Mouse (Mus musculus) neural tube, embryonic 13.5 days (tissue): Measurements from ENCODE around the gene Nudt22. TPM values are rescaled to one million over a fixed set of nuclear protein-coding genes. Genes with fewer than 3 reads are reported as not detected.

ENCODE experiments used
- ATAC-seq: fragments of 200-750 bp; cut with Nextera tagmentation; 2 replicates; pipeline ENCODE4 v1.8.0; 2017; ENCODE audit warnings: low read depth, mild to moderate bottlenecking, moderate TSS enrichment, moderate library complexity
- H3K27ac ChIP-seq: fragments of 300-500 bp; sonication (generic); replicated peaks from 2 replicates; pipeline ENCODE4 v1.5.1; 2015; ENCODE audit warnings: moderate library complexity, mild to moderate bottlenecking, inconsistent platforms
- H3K27me3 ChIP-seq: fragments of 300-500 bp; sonication (generic); 2 replicates; pipeline ENCODE4 v1.6.1; 2015; ENCODE audit warnings: mild to moderate bottlenecking, inconsistent platforms
- H3K36me3 ChIP-seq: fragments of 300-500 bp; sonication (generic); 2 replicates; pipeline ENCODE4 v1.6.1; 2015; ENCODE audit warnings: mild to moderate bottlenecking, inconsistent platforms
- H3K4me1 ChIP-seq: fragments of 300-500 bp; sonication (generic); replicated peaks from 2 replicates; pipeline ENCODE4 v1.6.1; 2015; ENCODE audit warnings: inconsistent platforms
- H3K4me2 ChIP-seq: fragments of 300-500 bp; sonication (generic); 2 replicates; pipeline ENCODE4 v1.6.1; 2015; ENCODE audit warnings: inconsistent platforms, mild to moderate bottlenecking, moderate library complexity
- H3K4me3 ChIP-seq: fragments of 300-500 bp; sonication (generic); 2 replicates; pipeline ENCODE4 v1.5.1; 2015; ENCODE audit warnings: mild to moderate bottlenecking, inconsistent platforms
- H3K9ac ChIP-seq: fragments of 300-500 bp; sonication (generic); 2 replicates; pipeline ENCODE4 v1.6.1; 2015; ENCODE audit warnings: moderate library complexity, mild to moderate bottlenecking, inconsistent platforms
- H3K9me3 ChIP-seq: fragments of 300-500 bp; sonication (generic); 2 replicates; pipeline ENCODE4 v1.6.1; 2016; ENCODE audit warnings: inconsistent platforms
- WGBS: fragments of 180-500 bp; shearing (Covaris S2); methylation state at CpG from one replicate; pipeline ENCODE4 v1.1.7; 2015; 5-methylcytosine and 5-hydroxymethylcytosine counted together
- polyA plus RNA-seq: library from polyadenylated mRNA; unstranded; fragments of >200 nt; fragmentation: Nextera tagmentation; extraction: Ambion mirVana; gene quantifications from 2 replicates; pipeline ENCODE4 v1.2.1, GENCODE M21; 2015

Gene Nudt22
- polyA plus RNA-seq: 22.6 and 25.8 TPM in 2 replicates

DNA sequence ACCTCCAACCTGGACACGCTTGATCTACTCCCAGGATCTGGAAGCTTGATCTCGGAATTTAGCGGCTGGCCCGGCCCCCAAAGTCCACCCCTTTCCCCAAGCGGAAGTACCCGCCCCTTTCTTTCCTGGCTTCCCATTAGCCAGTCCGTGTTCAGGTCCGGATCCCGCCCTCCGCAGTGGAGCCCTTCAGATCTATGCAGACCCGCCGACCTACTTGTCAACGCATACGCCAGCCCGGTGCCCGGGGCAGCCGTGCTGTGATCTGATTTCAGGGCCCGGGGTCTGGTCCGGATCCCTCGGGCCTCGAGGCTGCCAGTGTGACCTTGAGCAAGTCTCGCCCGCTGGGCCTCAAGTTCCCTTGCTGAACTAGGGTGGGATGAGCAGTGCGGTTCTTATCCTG, at the start of gene Nudt22, which contains the start of gene Trpt1:
Gene Nudt22, minus strand, starts transcription at position 112 of the 400 bp plus-strand sequence.
Gene Trpt1, plus strand, starts transcription at position 126 of the 400 bp plus-strand sequence.
- peaks cover 25% of the 10 kb centered on the region for H3K36me3 ChIP-seq
- H3K27ac ChIP-seq: peak within 1 kb of the TSS; percentile 76
- under 1% methylated on average over 24 of the region's 24 CpGs for WGBS
- H3K27me3 ChIP-seq: no peaks in the 10 kb centered on the region
- peak within 1 kb of the TSS; percentile 69 for H3K4me3 ChIP-seq
- H3K4me1 ChIP-seq: peaks cover 52% of the 10 kb centered on the region
- H3K9ac ChIP-seq: peak within 1 kb of the TSS; percentile 82
- H3K9me3 ChIP-seq: no peaks in the 10 kb centered on the region
- ATAC-seq: peak; percentile 72
- peak within 1 kb of the TSS; percentile 79 for H3K4me2 ChIP-seq

DNA sequence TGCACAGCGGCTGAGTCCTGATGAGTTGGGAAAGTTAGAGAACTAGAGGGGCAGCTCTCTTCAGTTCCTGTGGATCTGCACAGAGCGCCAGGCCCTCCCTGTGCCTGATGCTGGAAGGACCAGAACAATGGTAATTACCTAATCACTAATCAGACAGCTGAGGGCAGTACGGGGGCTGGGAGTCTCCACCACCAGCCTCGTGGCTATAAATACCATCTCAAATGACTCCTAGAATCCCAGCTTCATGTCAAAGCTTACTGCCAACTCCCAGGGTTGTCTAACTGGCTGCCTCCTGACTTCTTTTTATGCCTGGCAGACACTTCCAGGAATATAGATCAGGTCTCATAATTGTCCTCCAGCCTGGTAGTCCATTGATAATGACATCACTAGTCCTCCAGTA, 48.8 kb upstream of the Nudt22 start:
- H3K4me1 ChIP-seq: peaks cover 6% of the 10 kb centered on the region
- ATAC-seq: no peak
- H3K27me3 ChIP-seq: no peaks in the 10 kb centered on the region
- 21% methylated on average over 4 of the region's 4 CpGs for WGBS
- H3K27ac ChIP-seq: no peak overlapping the region
- H3K9me3 ChIP-seq: no peaks in the 10 kb centered on the region
- no peak overlapping the region for H3K4me3 ChIP-seq
- no peak overlapping the region for H3K9ac ChIP-seq
- no peak overlapping the region for H3K4me2 ChIP-seq
- H3K36me3 ChIP-seq: no peaks in the 10 kb centered on the region

DNA sequence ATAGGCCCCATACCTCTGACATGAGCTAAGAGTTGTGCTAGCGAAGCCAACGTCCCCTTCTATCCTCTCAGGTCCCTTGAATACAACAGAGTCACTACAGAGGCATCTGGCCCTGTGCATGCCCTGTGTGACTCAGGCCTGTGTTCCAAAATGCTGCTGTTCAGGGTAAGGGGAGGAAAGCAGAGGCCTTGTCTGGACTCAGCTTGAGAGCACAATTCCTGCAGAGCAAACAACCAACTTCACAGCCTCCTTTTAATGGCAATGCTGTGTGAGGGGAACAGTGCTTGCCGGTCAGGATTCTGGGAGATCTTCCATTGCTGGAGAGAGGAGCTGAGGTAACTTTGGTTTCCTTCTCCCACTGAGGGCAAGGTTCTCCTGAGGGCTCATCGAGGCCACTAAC, 48.4 kb upstream of the Nudt22 start:
- Histone ChIP-seq H3K4me3 (no peak overlapping the region), H3K4me1 (peaks cover 6% of the 10 kb centered on the region), H3K9me3 (no peaks in the 10 kb centered on the region), H3K9ac (no peak overlapping the region), H3K27ac (no peak overlapping the region), H3K27me3 (no peaks in the 10 kb centered on the region), H3K4me2 (no peak overlapping the region), H3K36me3 (no peaks in the 10 kb centered on the region)
- WGBS: 41% methylated on average over 4 of the region's 4 CpGs
- no peak for ATAC-seq

DNA sequence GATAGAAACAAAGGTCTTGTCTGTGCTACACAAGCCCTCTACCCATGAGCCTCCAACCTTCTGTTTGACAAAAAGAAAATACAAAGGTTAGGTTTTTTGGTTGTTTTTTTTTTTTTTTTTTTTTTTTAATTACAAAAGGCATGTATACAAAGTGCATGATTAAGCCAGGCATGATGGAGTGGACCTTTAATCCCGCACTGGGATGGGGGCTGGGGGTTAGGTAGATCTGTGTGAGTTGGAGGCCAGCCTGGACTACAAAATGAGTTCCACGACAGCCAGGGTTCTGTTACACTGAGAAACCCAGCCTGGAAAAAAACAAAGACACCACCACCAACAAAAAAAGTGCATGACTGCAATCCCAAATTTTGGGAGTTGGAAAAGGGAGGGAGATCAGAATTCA, 45.3 kb upstream of the Nudt22 start:
- peak overlapping the region; percentile 75 for H3K4me2 ChIP-seq
- H3K27me3 ChIP-seq: no peaks in the 10 kb centered on the region
- 97% methylated on average over 2 of the region's 2 CpGs for WGBS
- H3K9ac ChIP-seq: no peak overlapping the region
- no peaks in the 10 kb centered on the region for H3K36me3 ChIP-seq
- H3K4me1 ChIP-seq: peaks cover 36% of the 10 kb centered on the region
- H3K9me3 ChIP-seq: no peaks in the 10 kb centered on the region
- ATAC-seq: no peak
- 0 out of 2 replicates have a peak overlapping the region, but pooled peaks have one; percentile 95 for H3K27ac ChIP-seq
- H3K4me3 ChIP-seq: no peak overlapping the region

DNA sequence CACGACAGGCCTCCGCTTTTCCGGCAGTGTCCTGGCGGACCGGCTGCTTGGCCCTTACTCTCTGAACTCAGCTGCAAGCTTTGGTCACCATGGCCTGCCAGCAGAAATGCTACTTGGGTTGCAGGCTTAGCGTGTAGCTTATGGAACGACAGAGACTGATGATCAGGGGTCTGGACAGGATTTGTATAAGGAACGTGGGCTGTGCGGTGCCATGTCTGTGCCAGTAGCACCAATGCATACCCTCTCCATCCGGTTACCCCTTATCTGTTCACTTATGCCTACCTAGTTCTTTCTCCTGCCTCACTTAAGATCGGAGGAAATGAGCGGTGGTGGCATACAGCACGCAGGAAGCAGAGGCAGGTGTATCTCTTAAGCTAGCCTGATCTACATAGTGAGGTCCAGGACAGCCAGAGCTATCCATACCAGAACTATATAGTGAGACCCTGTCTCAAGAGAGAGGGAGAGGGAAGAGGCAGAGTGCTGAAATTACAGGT, 44.8 kb upstream of the Nudt22 start:
- no peaks in the 10 kb centered on the region for H3K9me3 ChIP-seq
- peak overlapping the region; percentile 95 for H3K27ac ChIP-seq
- 0 out of 2 replicates have a peak, but pooled peaks cover 1% of the 10 kb centered on the region for H3K36me3 ChIP-seq
- 29% methylated on average over 13 of the region's 13 CpGs for WGBS
- H3K9ac ChIP-seq: peak overlapping the region; percentile 82
- H3K4me3 ChIP-seq: peak overlapping the region; percentile 47
- H3K27me3 ChIP-seq: no peaks in the 10 kb centered on the region
- peak overlapping the region; percentile 75 for H3K4me2 ChIP-seq
- ATAC-seq: peak; percentile 2
- peaks cover 36% of the 10 kb centered on the region for H3K4me1 ChIP-seq

DNA sequence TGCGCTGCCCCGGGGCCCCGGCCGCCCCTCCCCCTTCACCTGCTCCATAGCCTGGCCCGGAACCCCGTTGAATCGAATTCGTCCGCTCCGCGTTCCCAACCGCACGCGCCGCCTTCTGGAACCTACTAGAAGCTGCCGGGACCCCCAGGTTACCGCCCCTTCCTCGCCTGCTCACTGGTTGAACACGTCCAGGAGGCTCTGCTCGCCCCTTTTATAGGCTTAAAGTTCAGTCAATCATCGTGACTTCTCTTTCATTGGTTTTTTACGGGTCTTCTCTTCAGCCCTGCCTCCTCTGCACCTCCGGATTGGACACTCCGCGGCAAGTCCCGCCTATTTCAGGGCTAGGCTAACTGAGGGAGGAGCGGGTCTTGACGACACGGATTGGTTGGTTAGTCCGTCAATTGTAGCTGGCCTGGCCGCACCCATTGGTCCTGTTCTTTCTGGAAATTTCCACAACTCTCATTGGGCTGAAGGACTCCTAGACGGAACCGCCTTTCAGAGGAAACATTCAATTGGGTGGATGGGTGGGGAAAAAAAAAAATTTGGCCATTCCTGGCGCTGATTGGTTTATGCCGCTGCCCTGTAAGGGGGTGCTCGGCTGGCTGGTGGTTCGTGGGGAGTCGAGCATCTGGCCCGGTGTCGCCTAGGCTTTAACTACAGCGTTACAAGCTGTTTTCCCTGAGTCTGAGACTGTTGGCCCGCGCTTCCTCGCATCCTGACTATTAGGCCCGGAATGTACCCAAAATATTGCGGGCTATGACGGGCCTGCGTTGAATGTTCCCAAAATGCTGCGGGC, 44.1 kb upstream of the Nudt22 start, which contains the start of gene Stip1:
Gene Stip1, minus strand, starts transcription at position 127 of the 796 bp plus-strand sequence.
- WGBS: under 1% methylated on average over 49 of the region's 49 CpGs
- Histone ChIP-seq H3K27ac (peak within 1 kb of the TSS; percentile 95), H3K9me3 (no peaks in the 10 kb centered on the region), H3K27me3 (no peaks in the 10 kb centered on the region), H3K4me3 (peak within 1 kb of the TSS; percentile 79), H3K4me1 (peaks cover 36% of the 10 kb centered on the region), H3K36me3 (peaks cover 8% of the 10 kb centered on the region), H3K9ac (peak within 1 kb of the TSS; percentile 95), H3K4me2 (peak within 1 kb of the TSS; percentile 77)
- ATAC-seq: peak; percentile 99

DNA sequence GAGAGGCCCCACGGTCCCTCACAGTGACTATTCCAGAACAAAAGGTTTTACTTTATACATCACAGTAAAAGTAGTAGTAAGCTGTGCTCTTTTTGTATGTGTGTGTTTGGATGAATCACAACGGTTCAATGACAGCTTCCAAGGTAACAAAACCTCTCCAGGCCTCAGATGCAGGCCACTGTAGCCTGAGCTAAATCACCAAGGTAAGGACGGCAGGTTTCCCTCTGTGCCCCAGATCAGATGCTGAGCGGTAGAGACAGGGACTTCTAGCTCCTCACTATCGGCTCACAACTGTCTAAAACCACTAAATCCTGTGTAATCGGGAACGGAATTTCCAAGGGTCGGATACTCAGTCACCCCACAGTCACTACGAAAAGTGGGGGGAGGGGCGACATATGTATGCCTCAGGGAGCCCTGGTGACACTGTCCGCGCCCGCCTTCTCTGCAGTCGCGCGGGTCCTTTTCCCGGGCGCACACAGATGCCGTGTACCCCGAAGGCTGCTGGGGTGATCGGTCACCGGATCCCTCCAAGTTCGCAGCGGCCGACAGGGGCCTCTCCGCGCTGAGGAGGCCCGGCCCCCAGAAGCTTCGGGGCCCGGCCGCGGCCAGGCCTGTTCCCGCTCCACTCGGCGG, 43.3 kb upstream of the Nudt22 start:
- Histone ChIP-seq H3K27ac (peak overlapping the region; percentile 93), H3K4me1 (peaks cover 36% of the 10 kb centered on the region), H3K4me2 (peak overlapping the region; percentile 77), H3K9ac (peak overlapping the region; percentile 95), H3K9me3 (no peaks in the 10 kb centered on the region), H3K4me3 (peak overlapping the region; percentile 79), H3K36me3 (peaks cover 15% of the 10 kb centered on the region), H3K27me3 (no peaks in the 10 kb centered on the region)
- 2% methylated on average over 35 of the region's 35 CpGs for WGBS
- ATAC-seq: peak; percentile 30

DNA sequence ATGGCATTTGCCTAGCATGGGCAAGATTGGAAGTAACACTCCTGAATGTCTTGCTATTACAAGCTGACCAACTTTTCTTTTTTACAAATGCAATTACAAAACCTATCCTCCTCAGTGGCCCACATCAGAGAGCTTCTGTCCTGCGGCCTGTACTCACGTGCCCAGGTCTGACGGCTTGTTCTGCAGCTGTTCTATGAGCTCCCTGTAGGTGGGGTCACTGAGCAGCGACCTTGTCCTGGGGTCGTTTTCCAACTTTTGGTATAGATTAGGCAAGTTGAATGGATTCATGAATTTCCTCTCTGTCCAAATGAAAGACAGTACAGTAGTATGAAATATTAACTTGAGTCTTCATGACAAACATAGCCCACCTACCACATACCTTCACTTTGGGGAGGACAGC, 38.1 kb upstream of the Nudt22 start:
- Histone ChIP-seq H3K9me3 (no peaks in the 10 kb centered on the region), H3K4me1 (peaks cover 28% of the 10 kb centered on the region), H3K4me2 (no peak overlapping the region), H3K27me3 (no peaks in the 10 kb centered on the region), H3K36me3 (peaks cover 65% of the 10 kb centered on the region), H3K4me3 (no peak overlapping the region), H3K9ac (no peak overlapping the region), H3K27ac (no peak overlapping the region)
- WGBS: 93% methylated on average over 5 of the region's 5 CpGs
- no peak for ATAC-seq

DNA sequence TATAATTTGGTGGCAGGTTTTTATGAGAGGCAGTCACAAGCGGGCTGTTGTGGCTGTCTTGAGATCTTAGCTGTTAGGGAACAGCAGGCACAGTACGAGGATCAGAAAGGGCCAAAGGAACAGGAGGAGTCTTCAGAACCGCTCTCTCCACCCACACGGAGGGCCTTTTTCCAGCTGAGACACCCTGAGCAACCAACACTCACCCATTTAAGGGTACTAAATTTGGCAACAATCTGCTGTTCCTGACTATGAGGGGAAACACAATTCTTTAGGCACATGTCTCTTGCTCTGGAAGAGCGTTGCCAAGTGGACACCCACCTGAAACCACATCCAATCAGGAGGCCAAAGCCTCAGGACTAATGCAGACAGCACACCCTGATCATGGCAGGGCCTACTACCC, 33.6 kb upstream of the Nudt22 start:
- H3K27me3 ChIP-seq: no peaks in the 10 kb centered on the region
- H3K4me1 ChIP-seq: no peaks in the 10 kb centered on the region
- no peak overlapping the region for H3K27ac ChIP-seq
- WGBS: 97% methylated on average over 5 of the region's 5 CpGs
- no peaks in the 10 kb centered on the region for H3K9me3 ChIP-seq
- H3K9ac ChIP-seq: no peak overlapping the region
- H3K4me3 ChIP-seq: no peak overlapping the region
- H3K4me2 ChIP-seq: no peak overlapping the region
- H3K36me3 ChIP-seq: peaks cover 97% of the 10 kb centered on the region
- ATAC-seq: no peak

DNA sequence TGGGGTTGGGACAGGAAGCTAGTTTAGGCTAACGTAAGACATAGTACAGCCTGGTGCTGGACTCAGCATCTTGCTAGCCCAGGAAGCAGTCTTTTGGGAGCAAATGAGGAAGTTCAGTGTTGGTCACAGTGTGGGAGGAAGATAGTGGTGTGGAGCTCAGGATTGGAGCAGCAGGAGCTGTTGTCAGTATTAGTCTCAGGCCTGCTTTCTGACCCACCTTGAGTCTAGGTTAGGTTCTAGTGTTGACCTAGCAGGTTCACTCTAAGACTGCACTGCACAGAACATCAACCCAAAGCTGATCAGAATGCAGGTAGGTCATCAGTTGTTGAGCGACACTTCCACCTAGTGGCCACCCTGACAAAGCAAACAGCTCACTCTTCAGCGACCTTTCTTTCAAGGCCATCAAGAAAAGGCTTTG, 24.3 kb upstream of the Nudt22 start:
- WGBS: 62% methylated on average over 3 of the region's 3 CpGs
- ATAC-seq: peak; percentile 50
- Histone ChIP-seq H3K4me1 (no peaks in the 10 kb centered on the region), H3K27me3 (no peaks in the 10 kb centered on the region), H3K4me3 (no peak overlapping the region), H3K9ac (no peak overlapping the region), H3K4me2 (no peak overlapping the region), H3K27ac (no peak overlapping the region), H3K9me3 (no peaks in the 10 kb centered on the region), H3K36me3 (peaks cover 86% of the 10 kb centered on the region)

DNA sequence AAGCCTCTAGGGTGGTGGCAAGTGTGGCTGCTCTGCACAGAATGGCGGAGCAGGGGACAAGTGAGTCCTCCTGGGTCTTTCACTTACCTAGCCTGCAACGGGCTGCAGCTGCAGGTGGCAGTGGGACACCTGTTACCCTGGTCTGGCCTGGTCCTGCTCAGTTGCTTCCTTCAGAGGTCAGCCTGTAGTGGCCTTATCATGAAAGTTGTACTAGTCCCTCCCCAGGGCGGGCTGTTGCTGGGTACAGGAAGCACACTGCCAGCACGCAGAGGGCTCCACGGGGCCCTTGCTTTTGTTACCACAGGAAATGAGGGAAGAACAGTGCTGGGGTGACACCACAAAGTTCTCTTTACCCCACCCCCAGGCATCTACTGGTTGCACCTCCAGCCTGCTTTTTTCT, 23.3 kb upstream of the Nudt22 start, which contains the start of gene Fermt3:
Gene Fermt3, minus strand, starts transcription at position 279 of the 400 bp plus-strand sequence.
- H3K9me3 ChIP-seq: no peaks in the 10 kb centered on the region
- H3K4me2 ChIP-seq: no peak within 1 kb of the TSS
- no peaks in the 10 kb centered on the region for H3K4me1 ChIP-seq
- ATAC-seq: no peak
- H3K9ac ChIP-seq: no peak within 1 kb of the TSS
- H3K27me3 ChIP-seq: no peaks in the 10 kb centered on the region
- WGBS: 91% methylated on average over 5 of the region's 5 CpGs
- peaks cover 75% of the 10 kb centered on the region for H3K36me3 ChIP-seq
- H3K4me3 ChIP-seq: no peak within 1 kb of the TSS
- no peak within 1 kb of the TSS for H3K27ac ChIP-seq

DNA sequence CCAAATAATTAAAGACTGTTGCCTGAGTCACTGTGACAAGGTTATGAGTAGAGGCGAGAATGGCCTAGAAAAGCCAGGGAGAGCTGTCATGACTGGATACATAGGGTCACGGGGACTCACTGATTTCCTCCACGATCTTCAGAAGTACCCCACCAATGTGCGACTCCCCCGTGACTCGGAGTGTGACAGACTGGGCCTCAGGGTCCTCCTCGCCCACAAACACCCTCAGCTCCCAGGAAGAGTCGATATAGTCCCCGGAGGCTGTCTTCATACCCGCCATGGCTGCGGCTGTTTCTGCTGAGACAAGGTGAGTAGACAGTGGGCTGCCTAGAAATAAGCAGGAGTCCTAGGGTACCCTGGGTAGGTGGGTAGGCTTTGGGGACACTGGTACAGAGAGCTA, 22.6 kb upstream of the Nudt22 start:
- no peak overlapping the region for H3K27ac ChIP-seq
- no peaks in the 10 kb centered on the region for H3K4me1 ChIP-seq
- H3K4me3 ChIP-seq: no peak overlapping the region
- 92% methylated on average over 11 of the region's 11 CpGs for WGBS
- no peaks in the 10 kb centered on the region for H3K27me3 ChIP-seq
- peaks cover 70% of the 10 kb centered on the region for H3K36me3 ChIP-seq
- H3K4me2 ChIP-seq: no peak overlapping the region
- no peaks in the 10 kb centered on the region for H3K9me3 ChIP-seq
- no peak for ATAC-seq
- no peak overlapping the region for H3K9ac ChIP-seq
